Comparison of ENCODE assay signal across 22 mouse cellular contexts in genomic region chr17:85382906-85383305, GRCm38 (mm10).
DNase-seq lines count a peak whose midpoint lies in the region; ATAC-seq and TF ChIP-seq lines count a peak whose summit lies in the region.
"Had no signal": no experiment of that assay in that cellular context is flagged by ENCODE, and none has a peak within 500 bp of the region (broad histone marks: within the 10 kb centered on the region; RNA-seq: fewer than 3 reads in every experiment).

No protein-coding gene starts in this region.

- H3K9ac ChIP-seq in MEL (ENCODE audit: control insufficient read depth, low read depth, low read length, poor library complexity, severe bottlenecking): peak overlapping the region; percentile 53
- no peak overlapping the region; the same call in 1 of the 2 replicates for H3K9ac ChIP-seq in liver, embryonic 14.5 days (replicated peaks)
- H3K9ac ChIP-seq: embryonic facial prominence, embryonic 15.5 days; hindbrain, embryonic 15.5 days had no signal

- peaks cover 0 to 27% of the 10 kb centered on the region in 2 experiments; a peak in 2 of 4 replicates for H3K36me3 ChIP-seq in MEL (ENCODE audit: control insufficient read depth in 1 of 2, insufficient read depth in 2 of 2, low read length in 2 of 2)
- no peaks in the 10 kb centered on the region for H3K36me3 ChIP-seq in liver, embryonic 14.5 days (replicated peaks; ENCODE audit: control insufficient read depth, insufficient read depth, low read depth)
- H3K36me3 ChIP-seq in limb, embryonic 10.5 days: no peaks in the 10 kb centered on the region
- H3K36me3 ChIP-seq: embryonic facial prominence, embryonic 15.5 days; forebrain, embryonic 10.5 days; hindbrain, embryonic 15.5 days had no signal

- peak overlapping the region; percentile 93 for H3K27ac ChIP-seq in MEL (ENCODE audit: control insufficient read depth, low read depth, low read length)
- no peak overlapping the region for H3K27ac ChIP-seq in liver, embryonic 14.5 days
- H3K27ac ChIP-seq in limb, embryonic 10.5 days: no peak overlapping the region
- H3K27ac ChIP-seq: embryonic facial prominence, embryonic 15.5 days; forebrain, embryonic 10.5 days; heart, adult 2 months; hindbrain, embryonic 15.5 days had no signal

- peak overlapping the region; percentile 27 to 39 for H3K4me3 ChIP-seq in MEL (ENCODE audit: control insufficient read depth in 1 of 2, insufficient read depth in 1 of 2, low read depth in 2 of 2, low read length in 2 of 2)
- no peak overlapping the region for H3K4me3 ChIP-seq in liver, embryonic 14.5 days (ENCODE audit: insufficient read depth in 1 of 2, low read depth in 2 of 2, low read length in 2 of 2)
- no peak overlapping the region for H3K4me3 ChIP-seq in limb, embryonic 10.5 days
- H3K4me3 ChIP-seq: embryonic facial prominence, embryonic 15.5 days; erythroblast, embryonic 14.5 days; forebrain, embryonic 10.5 days; heart, adult 2 months; hindbrain, embryonic 15.5 days had no signal

- peak; percentile 69 to 94 for TF ChIP-seq EP300 in MEL (IDR thresholded peaks at IDR 0.05; ENCODE audit: low read depth in 1 of 2, low read length in 2 of 2)
- peak; percentile 61 for TF ChIP-seq EP300 in liver, embryonic 14.5 days (IDR thresholded peaks at IDR 0.05; ENCODE audit: low read depth)

- H3K4me1 ChIP-seq in MEL (ENCODE audit: control insufficient read depth in 1 of 2, insufficient read depth in 2 of 2, low read length in 2 of 2): peaks cover 18 to 20% of the 10 kb centered on the region in 2 experiments
- peaks cover 0 to 15% of the 10 kb centered on the region in 2 experiments; a peak in 3 of 4 replicates for H3K4me1 ChIP-seq in liver, embryonic 14.5 days (replicated peaks; ENCODE audit: control insufficient read depth in 2 of 2, insufficient read depth in 2 of 2, low read length in 1 of 2)
- H3K4me1 ChIP-seq in limb, embryonic 10.5 days: no peaks in the 10 kb centered on the region
- H3K4me1 ChIP-seq: embryonic facial prominence, embryonic 15.5 days; hindbrain, embryonic 15.5 days had no signal

- 40% methylated on average over 6 of the region's 6 CpGs for WGBS in liver, embryonic 14.5 days (ENCODE audit: insufficient replicate concordance)
- 92% methylated on average over 6 of the region's 6 CpGs for WGBS in limb, embryonic 10.5 days

- H3K9me3 ChIP-seq in MEL (replicated peaks; ENCODE audit: insufficient read depth, low read length): no peaks in the 10 kb centered on the region
- no peaks in the 10 kb centered on the region for H3K9me3 ChIP-seq in liver, embryonic 14.5 days (ENCODE audit: control insufficient read depth, low read length)
- H3K9me3 ChIP-seq in limb, embryonic 10.5 days (replicated peaks): no peaks in the 10 kb centered on the region
- H3K9me3 ChIP-seq: embryonic facial prominence, embryonic 15.5 days; forebrain, embryonic 10.5 days; hindbrain, embryonic 15.5 days had no signal

- peak; percentile 88 for ATAC-seq in liver, embryonic 14.5 days (ENCODE audit: insufficient read depth)
- peak; percentile 54 for ATAC-seq in megakaryocyte-erythroid progenitor cell, adult 5-6 weeks (replicated peaks; ENCODE audit: low FRiP score, low TSS enrichment, poor library complexity, severe bottlenecking)
- no peak for ATAC-seq in CD4-positive, CD25-positive, alpha-beta regulatory T cell, adult 4 months
- ATAC-seq: activated CD4-positive, CD25-positive, alpha-beta regulatory T cell, adult 4 months; forebrain, embryonic 14.5 days; Patski had no signal

- TF ChIP-seq CTCF in MEL (IDR thresholded peaks at IDR 0.05 in 2 of 3, conservative IDR thresholded peaks at IDR 0.05 in 1 of 3; ENCODE audit: control insufficient read depth in 1 of 3, insufficient read depth in 1 of 3, low read depth in 2 of 3, low read length in 3 of 3, poor library complexity in 1 of 3, severe bottlenecking in 1 of 3): no peak
- no peak for TF ChIP-seq CTCF in liver, embryonic 14.5 days (IDR thresholded peaks at IDR 0.05; ENCODE audit: low read depth)

- TF ChIP-seq POLR2A in MEL (IDR thresholded peaks at IDR 0.05; ENCODE audit: control insufficient read depth in 1 of 2, insufficient read depth in 1 of 2, low read depth in 1 of 2, low read length in 2 of 2, poor library complexity in 1 of 2): peak in 1 of 2 experiments; percentile 36; a peak in 1 of 4 replicates

- H3K4me2 ChIP-seq in liver, embryonic 14.5 days (ENCODE audit: low read depth): no peak overlapping the region
- H3K4me2 ChIP-seq: embryonic facial prominence, embryonic 15.5 days; heart, embryonic 11.5 days; hindbrain, embryonic 15.5 days had no signal

- TF ChIP-seq RAD21 in MEL (IDR thresholded peaks at IDR 0.05; ENCODE audit: low read depth, low read length): no peak

- peak; percentile 87 for DNase-seq in MEL (ENCODE audit: low read depth, low spot score)
- DNase-seq in c-Kit-positive CD71-positive TER-119-positive erythroid progenitor cells, embryonic 14.5 days (ENCODE audit: low spot score): peak; percentile 12
- DNase-seq in liver, embryonic 14.5 days (ENCODE audit: low read depth in 3 of 3, low spot score in 3 of 3): no peak
- DNase-seq in limb, embryonic 10.5 days (ENCODE audit: low spot score): no peak
- no peak for DNase-seq in urinary bladder, adult 2 months (ENCODE audit: low spot score)
- DNase-seq: adrenal gland, postnatal 14 days; cerebellum, adult 2 months; cerebellum, postnatal 14 days; embryo, embryonic 11 days; gastrocnemius, postnatal 10 days; heart, adult 2 months; heart, postnatal 36 days had no signal

- no peaks in the 10 kb centered on the region for H3K79me2 ChIP-seq in MEL (ENCODE audit: control insufficient read depth, insufficient read depth, low read length, poor library complexity)

- H3K27me3 ChIP-seq in MEL (ENCODE audit: control insufficient read depth in 1 of 2, insufficient read depth in 2 of 2, low read length in 2 of 2): no peaks in the 10 kb centered on the region
- H3K27me3 ChIP-seq in liver, embryonic 14.5 days (ENCODE audit: control insufficient read depth, insufficient read depth, low read length): no peaks in the 10 kb centered on the region
- no peaks in the 10 kb centered on the region for H3K27me3 ChIP-seq in limb, embryonic 10.5 days (ENCODE audit: low read depth, poor library complexity, severe bottlenecking)
- H3K27me3 ChIP-seq: embryonic facial prominence, embryonic 15.5 days; Patski had no signal

TF ChIP-seq in MEL, 35 proteins besides CTCF, POLR2A, EP300 and RAD21 (continues in another document):
- TF ChIP-seq MAX (IDR thresholded peaks at IDR 0.05; ENCODE audit: low read length): peak; percentile 63
- TF ChIP-seq TCF12 (IDR thresholded peaks at IDR 0.05; ENCODE audit: low read depth, low read length): peak; percentile 87
- TF ChIP-seq ZNF384 (IDR thresholded peaks at IDR 0.05; ENCODE audit: low read depth, low read length): no peak
- TF ChIP-seq MYB (IDR thresholded peaks at IDR 0.05; ENCODE audit: low read depth, low read length): peak; percentile 90
- TF ChIP-seq MEF2A (IDR thresholded peaks at IDR 0.05; ENCODE audit: extremely low read depth, insufficient replicate concordance, low read depth, low read length, poor library complexity, severe bottlenecking): no peak
- TF ChIP-seq SIN3A (IDR thresholded peaks at IDR 0.05; ENCODE audit: low read length): peak; percentile 39; the same call in 1 of the 2 replicates
- TF ChIP-seq UBTF (IDR thresholded peaks at IDR 0.05; ENCODE audit: borderline replicate concordance, insufficient read depth, low read depth, low read length): no peak
- TF ChIP-seq TBP (IDR thresholded peaks at IDR 0.05; ENCODE audit: low read depth, low read length): peak; percentile 62; the same call in 1 of the 2 replicates
- 0 out of 2 replicates have a peak, but pooled peaks have one; percentile 33 for TF ChIP-seq ZMIZ1 (IDR thresholded peaks at IDR 0.05; ENCODE audit: low read depth, low read length)
- TF ChIP-seq TAL1 (IDR thresholded peaks at IDR 0.05; ENCODE audit: low read length): peak; percentile 39; the same call in 1 of the 2 replicates
- TF ChIP-seq CHD2 (IDR thresholded peaks at IDR 0.05; ENCODE audit: low read length): peak; percentile 12; the same call in 1 of the 2 replicates
- TF ChIP-seq JUND (IDR thresholded peaks at IDR 0.05; ENCODE audit: low read depth, low read length): no peak
- TF ChIP-seq SMC3 (IDR thresholded peaks at IDR 0.05; ENCODE audit: low read depth, low read length): no peak
- no peak for TF ChIP-seq POLR2AphosphoS2 (IDR thresholded peaks at IDR 0.05; ENCODE audit: low read length)
- no peak for TF ChIP-seq USF1 (IDR thresholded peaks at IDR 0.05; ENCODE audit: low read depth, low read length)
- no peak for TF ChIP-seq ZKSCAN1 (IDR thresholded peaks at IDR 0.05; ENCODE audit: low read depth, low read length)
- TF ChIP-seq KAT2A (conservative IDR thresholded peaks at IDR 0.05; ENCODE audit: low read depth, low read length): no peak
- no peak; the same call in none of the 2 replicates for TF ChIP-seq MXI1 (IDR thresholded peaks at IDR 0.05; ENCODE audit: low read depth, low read length)
- no peak for TF ChIP-seq BHLHE40 (IDR thresholded peaks at IDR 0.05; ENCODE audit: borderline replicate concordance, low read depth, low read length)
- peak; percentile 75; the same call in 1 of the 2 replicates for TF ChIP-seq ETS1 (IDR thresholded peaks at IDR 0.05; ENCODE audit: low read depth, low read length)
- TF ChIP-seq ZC3H11A (IDR thresholded peaks at IDR 0.05; ENCODE audit: low read depth, low read length): no peak
- no peak for TF ChIP-seq ELF1 (IDR thresholded peaks at IDR 0.05; ENCODE audit: low read depth, low read length)
- peak; percentile 96 for TF ChIP-seq MAZ (IDR thresholded peaks at IDR 0.05; ENCODE audit: low read depth, low read length)
- TF ChIP-seq RCOR1 (IDR thresholded peaks at IDR 0.05; ENCODE audit: low read depth, low read length): peak; percentile 80
- no peak for TF ChIP-seq USF2 (IDR thresholded peaks at IDR 0.05; ENCODE audit: borderline replicate concordance in 1 of 2, insufficient read depth in 1 of 2, low read depth in 1 of 2, low read length in 2 of 2)
- TF ChIP-seq MYC (IDR thresholded peaks at IDR 0.05; ENCODE audit: low read depth, low read length): no peak; the same call in 1 of the 2 replicates
- TF ChIP-seq GABPA (IDR thresholded peaks at IDR 0.05; ENCODE audit: low read depth, low read length): no peak
- TF ChIP-seq GATA1 (IDR thresholded peaks at IDR 0.05; ENCODE audit: low read depth, low read length): peak; percentile 64
- no peak for TF ChIP-seq MAFK (IDR thresholded peaks at IDR 0.05; ENCODE audit: borderline replicate concordance, low read depth, low read length)
- TF ChIP-seq E2F4 (IDR thresholded peaks at IDR 0.05; ENCODE audit: borderline replicate concordance, low read depth, low read length): no peak
- TF ChIP-seq CHD1 (IDR thresholded peaks at IDR 0.05; ENCODE audit: low read depth, low read length): no peak; the same call in 1 of the 2 replicates
- no peak for TF ChIP-seq HCFC1 (IDR thresholded peaks at IDR 0.05; ENCODE audit: low read depth, low read length)
- no peak for TF ChIP-seq NELFE (IDR thresholded peaks at IDR 0.05; ENCODE audit: low read depth, low read length)

Comparison
In these comparisons a context has a peak if more than half of its experiments do, and no peak if none do; other contexts are left out.
1. DNase-seq: peak in MEL (single experiment) and c-Kit-positive CD71-positive TER-119-positive erythroid progenitor cells, embryonic 14.5 days (single experiment); none in liver, embryonic 14.5 days (0 of 3), limb, embryonic 10.5 days (single experiment) and urinary bladder, adult 2 months (single experiment).
2. H3K4me3 ChIP-seq: peak in MEL (2 of 2); none in liver, embryonic 14.5 days (0 of 2) and limb, embryonic 10.5 days (single experiment).